Mouse (Mus musculus) layer of hippocampus, adult 8-10 months (tissue): ENCODE data around the gene Trim15. TPM values are rescaled to one million over a fixed set of nuclear protein-coding genes. Genes with fewer than 3 reads are reported as not detected.
"Not testable (repeated sequence)": the region's sequence is repeated elsewhere in the genome, so short reads cannot be mapped to it uniquely, and the experiment has no call there.

ENCODE experiments used
- DNase-seq, 2 experiments: peaks; one replicate each; pipeline ENCODE4 v3.0.0; 2022; ENCODE audit warnings: low spot score in 2 of 2
- total RNA-seq, 4 experiments: library from RNA; stranded (reverse); gene quantifications; 2 replicates each; pipeline ENCODE4 v1.2.4; 2022

Gene Trim15
- not detected for total RNA-seq

DNA sequence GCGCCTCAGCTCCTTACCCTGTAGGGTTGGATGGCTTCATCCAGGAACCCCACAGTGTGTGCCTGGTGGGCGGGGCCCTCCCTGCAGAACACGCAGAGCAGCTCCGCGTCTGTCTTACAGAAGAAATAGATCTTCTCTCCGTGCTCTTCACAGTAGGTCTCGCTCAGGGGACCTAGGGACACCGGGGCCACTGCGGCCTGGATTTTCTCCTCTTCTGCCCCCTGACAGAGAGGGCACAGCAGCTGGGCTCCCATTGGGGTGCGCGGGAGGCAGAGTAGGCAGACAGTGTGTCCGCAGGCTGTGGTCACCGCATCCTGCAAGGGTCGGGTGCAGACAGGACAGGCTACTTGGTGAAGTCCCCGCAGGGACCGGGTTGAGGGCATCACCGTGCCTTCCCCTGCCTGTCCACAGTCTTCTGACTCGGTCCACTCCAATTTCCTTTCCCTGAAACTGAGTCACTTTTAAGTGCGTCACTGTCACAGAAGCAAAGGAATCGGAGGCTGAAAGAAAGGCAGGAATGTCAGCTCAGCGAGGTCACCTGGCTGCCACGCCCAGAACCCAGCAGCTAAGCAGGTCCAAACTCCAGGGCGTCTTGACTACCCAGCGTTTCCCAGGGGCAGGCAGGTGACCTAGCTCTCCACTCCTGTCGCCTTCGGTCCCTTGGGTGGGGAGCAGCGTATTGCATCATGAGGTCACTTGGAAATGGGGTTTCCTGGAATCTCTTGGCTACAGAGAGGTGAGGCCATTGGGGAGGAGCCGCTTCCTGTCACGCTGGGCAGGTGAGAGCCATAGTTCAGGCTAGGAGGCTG is at the start of gene Trim15:
Gene Trim15, minus strand, starts transcription at position 492 of the 809 bp plus-strand sequence.
- DNase-seq: no peak

DNA sequence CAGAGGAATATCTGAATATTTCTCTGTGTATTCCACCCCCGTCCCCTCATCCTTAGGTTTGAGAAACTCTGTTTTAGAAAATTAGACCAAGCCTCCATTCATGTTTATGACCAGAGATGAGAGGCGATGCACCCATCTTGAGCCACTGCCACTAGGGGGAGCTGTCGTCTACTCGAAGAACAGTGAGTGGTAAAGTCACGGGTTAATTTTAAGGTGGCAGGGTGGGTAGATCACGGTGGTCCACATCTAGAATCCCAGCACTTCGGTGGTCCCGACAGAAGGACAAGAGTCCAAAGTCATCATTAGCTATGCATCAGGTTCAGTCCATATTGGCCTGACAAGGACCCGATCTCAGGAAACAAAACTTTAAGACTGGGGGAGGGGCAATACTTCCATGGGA is 48.1 kb upstream of the Trim15 start:
- DNase-seq: peak in 1 of 2 experiments; percentile 60

DNA sequence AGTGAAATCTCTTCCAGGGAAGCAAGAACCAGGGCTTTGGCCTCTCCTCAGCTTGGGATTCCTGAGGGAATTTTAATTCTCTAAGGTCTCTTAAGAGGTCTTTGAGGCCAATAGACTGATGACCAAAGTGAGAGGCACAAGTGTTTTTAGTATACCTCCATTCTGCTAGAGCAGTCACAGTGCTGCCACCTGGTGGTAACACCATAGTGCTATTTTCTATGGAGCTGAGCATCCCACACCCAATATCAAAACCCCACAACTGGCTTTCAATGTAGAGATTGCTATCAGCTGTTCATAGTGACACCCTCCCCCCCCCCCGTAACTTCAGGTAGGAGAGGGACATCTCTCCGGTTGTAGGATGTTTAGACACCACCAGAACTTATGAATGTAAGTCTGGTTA is 47.1 kb upstream of the Trim15 start:
- DNase-seq: peak; percentile 40 to 81

DNA sequence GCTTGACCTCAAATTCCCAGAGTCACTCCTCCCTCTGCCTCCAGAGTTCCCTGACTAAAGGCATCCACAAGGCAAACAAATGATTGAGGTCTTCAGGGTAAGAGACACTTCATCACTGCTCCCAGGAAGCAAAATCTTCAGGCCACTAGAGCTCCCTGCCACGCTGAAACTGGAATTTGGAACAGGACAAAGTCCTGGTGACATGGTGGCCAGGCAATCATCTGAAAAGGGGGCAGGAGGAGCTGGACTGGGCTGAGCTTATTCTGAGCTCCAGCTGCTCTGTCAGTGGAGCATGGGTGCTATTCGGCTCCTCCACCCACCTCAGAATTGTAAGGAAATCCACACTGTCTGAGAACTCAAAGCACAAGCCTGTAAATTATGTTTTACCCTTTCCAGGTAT is 45.0 kb upstream of the Trim15 start:
- no peak for DNase-seq

DNA sequence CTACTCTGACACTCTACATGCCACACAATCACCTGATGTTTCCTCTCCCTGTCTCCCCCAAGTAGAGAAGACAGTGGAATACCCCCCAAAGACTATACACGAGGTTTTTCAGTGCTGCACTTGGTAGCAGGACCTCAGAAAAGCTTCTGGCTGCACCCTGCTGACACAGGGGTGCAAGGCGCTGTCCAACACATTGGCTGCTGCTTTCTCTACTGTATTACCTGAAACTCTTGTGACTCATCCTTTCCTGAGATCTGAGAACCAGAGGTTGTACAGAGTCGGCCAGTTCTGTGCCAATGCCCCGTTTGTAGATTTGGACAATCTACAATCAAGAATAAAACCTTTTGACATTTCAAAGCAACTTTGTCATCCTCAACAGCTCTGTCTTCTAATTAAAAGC is 42.8 kb upstream of the Trim15 start:
- no peak for DNase-seq

DNA sequence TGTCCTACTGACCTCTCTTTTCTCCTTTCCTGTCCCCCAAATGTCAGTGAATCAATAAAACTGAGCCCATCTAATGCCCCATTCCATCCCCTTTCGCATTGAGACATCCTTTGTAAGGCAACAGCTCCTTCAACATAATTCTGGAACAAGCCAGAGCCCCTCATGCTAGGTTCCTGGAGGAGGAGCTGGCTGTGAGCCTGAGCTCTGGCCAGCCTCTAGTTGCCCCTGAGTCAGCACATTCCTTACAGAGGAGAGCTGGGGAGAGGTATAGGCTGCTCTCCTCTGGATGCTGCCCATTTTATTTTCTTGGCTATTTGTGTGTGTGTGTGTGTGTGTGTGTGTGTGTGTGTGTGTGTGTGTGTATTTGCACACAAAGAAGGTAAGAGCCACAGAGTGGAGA is 41.2 kb upstream of the Trim15 start:
- DNase-seq: no peak

DNA sequence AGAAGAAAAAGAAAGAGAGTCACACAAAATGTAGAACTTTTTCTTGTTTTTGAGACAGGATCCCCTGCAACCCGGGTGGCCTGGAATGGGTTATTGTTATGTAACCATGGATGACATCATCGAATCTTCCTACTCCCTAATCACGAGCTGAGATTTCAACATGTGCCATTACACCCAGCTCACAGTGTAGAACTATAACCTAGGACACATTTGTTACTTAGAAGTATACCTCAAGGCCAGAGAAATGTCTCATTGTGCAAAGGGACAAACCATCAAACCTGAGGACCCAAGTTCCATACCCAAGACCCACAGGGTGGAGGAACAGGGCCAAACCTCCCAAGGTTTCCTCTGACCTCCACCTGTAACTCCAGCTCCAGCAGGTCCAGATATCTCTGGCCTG is 36.6 kb upstream of the Trim15 start:
- no peak for DNase-seq

DNA sequence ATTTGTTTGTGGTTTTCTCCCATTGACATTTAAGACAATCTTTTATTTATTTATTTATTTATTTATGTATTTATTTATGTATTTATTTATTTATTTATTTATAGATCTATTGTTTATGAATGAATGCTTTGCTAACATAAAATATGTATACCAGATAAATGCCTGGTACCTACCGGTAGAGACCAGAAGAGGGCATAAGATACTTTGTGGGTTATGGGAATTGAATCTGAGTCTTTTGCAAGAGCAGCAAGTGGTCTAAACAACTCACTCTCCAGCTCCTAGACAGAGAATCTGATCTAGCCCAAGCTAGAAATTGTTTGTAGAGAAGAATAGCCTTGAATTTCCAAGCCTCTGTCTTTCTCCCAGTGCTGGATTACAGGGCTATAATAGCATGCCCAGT is 33.7 kb upstream of the Trim15 start:
- DNase-seq: no peak

DNA sequence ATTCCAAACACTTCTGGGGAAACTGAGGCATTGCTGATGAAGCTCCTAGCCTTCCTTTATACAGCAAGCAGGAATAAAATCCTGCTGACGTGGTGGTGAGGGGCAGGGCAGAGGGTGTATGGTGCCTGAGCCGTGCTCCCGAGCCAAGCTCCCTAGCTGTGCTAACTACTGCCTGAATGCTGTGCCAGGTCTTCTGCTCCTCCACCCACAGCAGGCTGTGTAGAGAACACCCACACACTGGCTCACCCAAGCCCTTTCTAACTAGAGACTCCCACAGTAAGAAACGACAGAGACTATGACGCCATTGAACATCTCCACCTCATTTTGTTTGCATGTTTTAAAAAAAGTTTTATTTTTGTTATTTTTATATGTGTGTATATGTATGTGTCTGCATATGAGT is 33.0 kb upstream of the Trim15 start:
- DNase-seq: peak; percentile 42 to 64

DNA sequence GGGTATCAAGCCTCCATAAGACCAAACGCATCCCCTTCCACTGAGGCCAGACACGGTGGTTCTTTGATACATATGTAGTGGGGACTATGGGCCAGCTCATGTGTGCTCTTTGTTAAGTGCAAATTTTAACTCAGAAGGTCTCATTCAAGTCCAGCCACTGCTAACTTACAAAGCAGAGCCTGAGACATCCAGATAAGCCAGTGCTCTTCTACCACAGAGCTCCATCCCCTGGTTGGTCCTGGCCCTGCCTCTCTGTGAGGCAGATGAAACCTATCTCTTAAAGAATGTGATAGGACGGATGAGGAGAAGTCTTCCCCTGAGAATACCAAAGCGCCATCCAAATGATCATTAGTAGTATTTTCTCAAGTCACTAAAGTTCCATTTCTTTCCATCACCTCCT is 32.4 kb upstream of the Trim15 start:
- no peak for DNase-seq

DNA sequence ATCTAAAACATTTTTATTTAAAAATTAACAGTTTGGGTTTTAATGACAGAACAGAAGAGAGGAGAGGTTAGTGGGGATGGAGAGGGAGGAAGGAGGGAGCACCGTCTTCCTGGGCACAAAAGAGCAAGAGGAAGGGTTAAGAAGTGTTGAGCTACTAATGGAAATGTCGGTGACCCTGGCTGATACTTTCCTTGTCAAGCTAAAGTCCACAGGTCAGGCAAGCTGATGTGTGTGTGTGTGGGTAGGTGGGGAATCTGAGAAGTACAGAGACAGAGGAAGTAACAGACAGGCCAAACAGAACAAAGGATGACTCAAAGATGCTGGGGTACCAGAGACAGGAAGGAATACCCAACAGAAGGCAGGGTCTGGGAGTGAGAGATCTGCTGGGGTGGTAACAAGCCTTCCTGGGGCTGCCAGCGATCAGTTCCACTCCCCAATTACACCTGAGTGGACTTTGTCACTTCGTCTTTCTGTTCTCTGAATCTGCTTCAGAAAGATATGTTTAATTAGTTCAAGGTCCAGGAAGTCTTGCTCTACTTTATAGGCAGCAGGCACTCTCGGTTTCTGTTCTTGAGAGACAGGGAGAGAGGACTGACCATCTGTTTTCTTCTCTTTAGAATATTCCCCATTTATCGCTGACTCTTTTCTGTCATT is 30.7 kb upstream of the Trim15 start, which contains the start of gene Trim31:
Gene Trim31, plus strand, starts transcription at position 567 of the 654 bp plus-strand sequence.
- no peak for DNase-seq

DNA sequence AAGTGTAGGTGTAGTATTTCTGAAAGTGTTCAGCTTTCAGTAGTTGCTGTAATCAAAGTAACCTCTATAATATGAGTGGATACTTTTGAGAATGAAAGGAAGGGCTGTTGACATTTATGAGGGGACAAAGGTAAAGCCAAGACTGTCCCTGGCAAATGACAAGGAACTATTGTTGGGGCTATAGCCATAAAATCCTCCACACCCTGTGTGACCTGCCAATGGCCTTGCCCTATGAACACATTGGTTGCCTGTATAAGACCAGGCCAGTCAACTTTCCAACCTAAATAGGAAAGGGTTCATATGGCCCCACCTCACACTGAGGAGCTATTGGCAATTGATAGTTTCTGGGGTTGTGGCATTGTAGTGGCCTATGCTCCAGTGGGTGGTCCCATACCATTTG is 30.1 kb upstream of the Trim15 start:
- DNase-seq: no peak

DNA sequence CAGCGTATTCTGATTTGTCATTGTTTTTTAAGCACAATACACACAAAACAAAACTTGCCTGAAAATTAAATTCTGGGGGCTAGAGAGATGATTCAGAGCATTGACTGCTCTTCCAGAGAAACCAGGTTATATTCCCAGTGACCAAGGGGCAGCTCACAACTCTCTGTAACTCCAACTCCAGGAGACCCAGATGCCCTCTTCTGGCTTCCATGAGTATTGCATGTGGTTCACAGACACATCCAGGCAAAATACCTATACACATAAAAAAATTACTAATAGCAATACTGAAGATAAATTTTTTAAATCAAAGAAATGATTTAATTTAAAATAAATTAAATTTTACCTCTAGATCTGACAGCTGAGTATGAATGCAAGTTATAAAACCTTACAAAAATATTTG is 29.6 kb upstream of the Trim15 start:
- DNase-seq: peak in 1 of 2 experiments; percentile 9

DNA sequence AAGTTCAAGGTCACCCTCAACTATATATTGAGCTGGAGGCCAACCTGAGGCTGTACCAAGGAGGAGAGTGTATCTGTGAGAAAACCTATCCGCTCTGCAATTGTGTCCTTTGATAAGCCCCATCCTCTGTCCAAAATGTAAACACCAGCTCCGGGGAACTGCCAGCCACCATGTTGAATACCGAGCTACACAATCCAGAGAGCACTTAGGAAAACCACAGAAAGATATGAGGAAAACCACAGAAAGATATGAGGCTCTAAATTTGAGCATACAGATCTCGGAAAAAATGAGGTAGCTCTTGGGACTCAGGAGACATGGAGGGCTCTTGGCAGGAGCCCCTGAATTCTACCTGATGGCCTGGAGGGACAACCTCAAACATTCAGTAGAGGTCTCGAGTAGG is 26.4 kb upstream of the Trim15 start:
- no peak for DNase-seq

DNA sequence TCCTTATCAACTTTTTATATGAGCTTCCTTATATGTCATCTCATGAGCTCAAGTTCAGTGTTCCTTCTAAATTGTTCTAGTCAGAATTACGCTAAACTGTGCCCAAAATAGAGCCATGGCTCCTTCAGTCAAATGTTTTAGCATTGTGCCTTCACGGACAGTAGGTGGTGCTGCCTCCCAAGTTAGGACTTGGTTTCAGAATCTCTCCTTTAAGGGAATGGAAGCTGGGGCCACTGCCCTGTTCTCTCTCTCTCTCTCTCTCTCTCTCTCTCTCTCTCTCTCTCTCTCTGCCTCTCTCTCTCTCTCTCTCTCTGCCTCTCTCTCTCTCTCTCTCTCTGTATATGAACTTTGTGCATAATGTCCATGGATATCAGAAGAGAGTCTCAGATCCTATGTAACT is 25.4 kb upstream of the Trim15 start:
- DNase-seq: peak in 1 of 2 experiments; percentile 37

DNA sequence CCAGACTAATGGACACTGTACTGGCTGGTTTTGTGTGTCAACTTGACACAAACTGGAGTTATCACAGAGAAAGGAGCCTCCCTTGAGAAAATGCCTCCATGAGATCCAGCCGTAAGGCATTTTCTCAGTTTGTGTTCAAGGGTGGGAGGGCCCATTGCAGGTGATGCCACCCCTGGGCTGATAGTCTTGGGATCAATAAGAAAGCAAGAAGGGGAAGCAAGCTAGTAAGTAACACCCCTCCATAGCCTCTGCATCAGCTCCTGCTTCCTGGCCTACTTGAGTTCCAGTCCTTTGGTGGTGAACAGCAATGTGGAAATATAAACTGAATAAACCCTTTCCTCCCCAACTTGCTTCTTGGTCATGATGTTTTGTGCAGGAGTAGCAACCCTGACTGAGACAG is 24.5 kb upstream of the Trim15 start:
- not testable (repeated sequence) for DNase-seq

DNA sequence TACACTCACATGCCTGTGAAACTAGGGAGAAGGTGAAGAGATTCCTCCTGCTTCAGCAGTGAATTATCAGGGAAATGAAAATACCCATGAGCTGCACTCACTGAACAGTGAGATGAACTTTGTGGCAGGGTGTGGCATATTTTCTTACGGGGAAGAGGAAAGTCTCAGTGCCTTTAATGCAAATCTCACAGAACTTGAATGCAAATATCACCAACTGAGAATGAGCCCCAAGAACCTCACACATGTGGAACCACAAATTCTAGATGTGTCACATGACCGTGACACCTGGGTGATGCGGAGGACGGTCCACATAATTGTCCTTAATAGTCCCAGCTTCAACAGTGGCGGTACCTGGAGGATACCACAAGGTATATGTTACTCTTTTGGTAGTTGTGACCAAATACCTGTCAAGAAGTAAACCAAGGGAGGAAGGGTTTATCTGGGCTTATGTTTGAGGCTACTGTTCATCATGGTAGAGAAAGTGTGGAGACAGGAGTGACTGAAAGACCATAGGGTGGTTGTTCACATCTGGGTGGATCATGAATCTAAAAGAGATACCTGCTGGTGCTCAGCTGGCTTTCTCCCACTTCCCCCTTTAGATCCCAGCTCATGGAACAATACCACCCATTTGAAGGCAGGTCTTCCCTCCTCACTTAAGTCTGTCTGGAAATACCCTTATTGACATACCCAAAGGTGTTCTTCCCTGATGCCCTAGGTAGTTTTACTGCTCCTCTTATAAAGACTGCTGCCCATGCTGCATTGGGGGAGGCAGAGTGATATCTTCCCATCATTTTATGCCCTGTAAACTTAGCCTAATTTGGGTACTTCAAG is 23.3 kb upstream of the Trim15 start, which contains the start of gene Trim40:
Gene Trim40, minus strand, starts transcription at position 51 of the 831 bp plus-strand sequence.
- DNase-seq: no peak

DNA sequence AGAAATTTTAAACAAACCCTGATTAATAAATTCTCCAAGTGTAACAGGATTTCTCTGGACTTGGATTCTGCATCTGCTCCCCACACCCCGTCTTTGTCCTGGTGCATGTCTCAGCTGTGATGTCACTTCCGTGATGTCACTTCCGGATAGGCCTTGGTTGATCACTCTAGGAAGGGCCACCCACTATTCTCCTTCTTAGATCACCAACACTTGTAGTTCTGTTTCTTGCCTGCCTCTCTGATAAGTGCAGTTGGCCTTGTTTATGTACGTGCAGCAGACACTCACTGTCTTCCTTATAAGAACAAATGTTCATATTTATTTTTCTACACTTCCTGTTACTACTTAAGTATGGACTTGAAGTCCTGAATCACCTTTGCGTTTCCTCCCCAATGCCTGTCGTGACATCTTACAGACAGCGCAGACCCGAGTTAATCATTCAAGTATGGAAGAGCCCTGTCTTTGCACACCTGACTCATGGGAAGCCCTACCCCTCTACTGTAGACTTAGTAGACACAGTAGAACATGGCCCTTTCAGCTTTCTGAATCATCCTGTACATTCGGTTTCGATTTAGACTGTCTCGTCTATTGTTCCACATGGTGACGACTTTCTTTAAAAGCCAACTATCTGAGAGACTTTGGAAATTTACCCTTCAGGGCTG is 18.3 kb upstream of the Trim15 start:
- DNase-seq: no peak

DNA sequence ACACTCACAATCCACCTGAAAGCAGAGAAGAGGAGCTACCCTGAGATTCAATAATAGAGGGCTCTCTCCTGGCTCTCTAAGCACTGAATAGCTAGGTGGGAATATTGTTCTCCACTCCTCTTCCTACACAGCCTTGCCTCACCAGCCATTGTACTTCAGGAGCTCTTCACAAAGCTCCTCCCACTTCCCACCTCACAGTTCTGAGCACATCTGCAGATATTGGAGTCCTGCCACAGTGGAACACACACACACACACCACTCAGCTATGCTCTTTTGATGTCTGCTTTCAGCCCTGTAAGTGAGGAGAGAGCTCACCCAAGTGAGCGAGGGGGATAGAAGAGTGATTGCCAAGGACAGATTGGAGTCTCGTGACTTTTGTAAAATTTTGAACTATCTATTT is 16.3 kb upstream of the Trim15 start:
- no peak for DNase-seq

DNA sequence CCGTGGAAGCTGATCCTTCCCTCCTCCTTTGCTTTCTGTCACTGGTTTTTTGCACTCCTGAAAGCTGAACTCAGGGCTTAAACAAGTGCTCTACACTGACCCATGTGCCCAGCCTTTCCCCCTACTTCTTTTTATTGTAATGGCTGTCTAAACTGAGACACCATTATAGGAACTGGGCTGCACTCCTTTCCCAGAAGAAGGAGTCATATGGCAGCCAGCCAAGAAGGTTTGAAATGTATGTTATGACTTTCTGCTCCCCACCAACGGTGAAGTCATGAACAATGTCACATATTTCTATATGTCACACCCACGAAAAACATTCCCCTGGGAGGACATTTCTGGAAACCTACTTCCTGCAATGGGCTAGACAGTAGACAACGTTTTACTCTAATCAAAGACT is 7.6 kb upstream of the Trim15 start:
- no peak for DNase-seq
